Mouse (Mus musculus): ENCODE measurements around the gene Olfr575.

The Olfr575 gene

DNA sequence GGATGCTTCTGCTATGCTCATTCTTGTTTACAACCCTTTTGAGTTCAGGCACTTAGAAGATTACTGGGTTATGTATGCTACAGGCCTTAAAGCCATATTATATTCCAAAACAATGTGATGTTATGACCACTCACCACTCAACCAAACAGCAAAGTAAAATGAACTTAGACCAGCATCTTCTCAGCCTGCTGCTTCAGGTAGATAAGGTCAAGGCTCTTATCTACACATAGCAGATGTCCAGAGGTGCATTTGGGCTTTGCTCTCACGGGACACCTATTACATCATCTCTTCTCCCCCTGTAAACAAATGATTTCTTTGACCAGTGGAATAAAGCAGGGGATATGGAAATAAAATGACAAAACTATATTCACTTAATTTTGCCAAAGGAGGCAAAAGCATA, at the start of gene Olfr575:
TSS of gene Olfr575 (minus strand) at position 183 of the 400 bp plus-strand sequence.
- DNase-seq (ENCODE audit: low read depth, low spot score) = no peak

DNA sequence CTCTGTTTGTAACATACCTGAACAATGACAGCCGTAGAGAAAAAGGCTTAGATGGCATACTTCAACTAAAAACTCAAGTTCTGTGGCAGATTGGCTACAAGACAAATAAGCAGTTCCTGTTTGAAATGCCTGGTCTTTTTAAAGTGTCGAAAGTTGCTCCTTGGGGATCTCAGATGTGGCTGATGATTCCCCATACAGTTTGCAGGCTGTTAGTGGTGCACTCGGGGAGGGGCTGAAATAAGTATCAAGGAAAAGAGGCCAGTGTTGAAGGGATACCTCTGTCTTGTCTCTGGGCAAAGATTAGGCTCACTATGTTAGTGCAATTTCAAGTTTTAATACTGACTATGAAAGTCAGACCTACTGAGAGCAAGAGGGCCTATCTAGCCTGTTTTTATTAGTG, 30.6 kb upstream of the Olfr575 start, which contains the start of gene Olfr578:
TSS of gene Olfr578 (minus strand) at position 101 of the 400 bp plus-strand sequence.
- DNase-seq (ENCODE audit: low read depth, low spot score) = no peak

DNA sequence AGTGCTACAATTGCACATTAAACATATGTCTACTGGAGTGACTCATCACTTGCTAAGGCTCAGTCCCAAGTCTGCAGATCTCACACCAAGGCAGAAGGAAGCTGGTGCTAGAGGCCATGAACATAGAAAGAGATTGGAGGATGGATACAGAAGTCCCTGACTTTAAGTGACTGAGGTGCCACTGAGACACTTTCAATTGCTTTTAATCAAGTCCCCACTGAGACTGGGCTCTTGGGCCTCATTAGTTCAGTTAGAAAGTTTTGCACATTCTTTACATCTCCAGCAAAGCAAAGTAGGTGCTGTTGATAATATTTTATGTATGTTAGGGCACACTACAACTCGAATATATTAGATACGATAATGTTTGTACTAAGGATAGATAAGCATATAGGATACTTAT, 17.3 kb upstream of the Olfr575 start, which contains the start of gene Olfr577:
TSS of gene Olfr577 (minus strand) at position 101 of the 400 bp plus-strand sequence.
- DNase-seq (ENCODE audit: low read depth, low spot score) = no peak

DNA sequence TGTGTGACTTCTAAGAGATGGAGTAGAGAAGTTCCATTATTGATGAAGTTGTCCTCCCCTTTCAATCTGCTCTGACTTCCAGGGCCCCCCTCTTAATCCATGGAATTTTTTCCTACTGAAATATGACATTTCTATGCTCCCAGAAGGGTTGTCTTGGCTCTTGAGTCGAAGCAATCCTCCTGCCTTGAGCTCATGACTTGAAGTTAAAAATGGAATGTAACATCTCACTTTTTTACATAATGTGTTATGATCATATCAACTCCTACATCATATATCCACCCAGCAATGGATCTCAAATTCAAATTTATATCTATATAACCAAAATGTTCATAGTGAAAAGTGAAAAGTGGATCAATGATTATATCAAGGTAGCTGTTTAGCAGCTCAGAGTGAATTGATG, 15.8 kb upstream of the Olfr575 start:
- no peak for DNase-seq (ENCODE audit: low read depth, low spot score)

DNA sequence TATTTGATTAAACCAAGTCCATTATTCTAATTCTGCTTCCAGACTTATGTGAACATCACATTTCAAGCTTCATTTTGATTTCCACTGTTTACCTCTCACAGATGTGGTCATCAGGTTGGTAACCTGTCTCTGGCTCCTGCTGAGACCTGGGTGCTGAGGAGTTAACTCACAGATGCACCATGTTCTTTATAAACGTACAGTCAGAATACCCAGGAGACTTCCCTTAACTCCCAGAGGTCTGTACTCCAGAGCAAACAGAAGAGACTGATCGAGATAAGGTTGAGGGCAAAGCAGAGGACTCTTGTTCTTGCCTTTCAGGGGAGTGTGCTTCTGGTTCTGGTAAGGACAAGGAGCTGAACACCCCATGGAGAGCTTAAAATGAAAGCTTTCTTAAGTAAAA, 3.8 kb upstream of the Olfr575 start, which contains the start of gene Olfr576:
TSS of gene Olfr576 (plus strand) at position 301 of the 400 bp plus-strand sequence.
- no peak for DNase-seq (ENCODE audit: low read depth, low spot score)

DNA sequence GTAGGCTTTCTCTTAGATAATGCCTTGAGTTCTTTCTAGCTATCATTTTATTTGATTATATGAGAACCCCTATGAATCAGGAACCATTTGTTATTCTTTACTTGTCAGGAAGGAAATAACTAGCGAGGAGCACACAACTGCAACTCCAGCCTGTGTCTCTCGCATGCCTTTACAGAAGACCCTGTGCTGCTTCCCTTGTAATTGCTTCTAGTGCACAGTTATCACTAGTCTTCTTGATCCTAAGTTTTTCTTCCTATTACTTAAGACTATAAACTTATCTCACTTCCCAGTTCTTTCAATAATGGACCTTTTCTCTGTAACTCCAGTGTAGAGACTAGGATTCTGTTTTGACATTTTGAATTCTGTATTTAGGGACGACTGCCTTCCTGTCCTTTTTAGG, 438 bp downstream of the Olfr575 start:
- no peak for DNase-seq (ENCODE audit: low read depth, low spot score)

DNA sequence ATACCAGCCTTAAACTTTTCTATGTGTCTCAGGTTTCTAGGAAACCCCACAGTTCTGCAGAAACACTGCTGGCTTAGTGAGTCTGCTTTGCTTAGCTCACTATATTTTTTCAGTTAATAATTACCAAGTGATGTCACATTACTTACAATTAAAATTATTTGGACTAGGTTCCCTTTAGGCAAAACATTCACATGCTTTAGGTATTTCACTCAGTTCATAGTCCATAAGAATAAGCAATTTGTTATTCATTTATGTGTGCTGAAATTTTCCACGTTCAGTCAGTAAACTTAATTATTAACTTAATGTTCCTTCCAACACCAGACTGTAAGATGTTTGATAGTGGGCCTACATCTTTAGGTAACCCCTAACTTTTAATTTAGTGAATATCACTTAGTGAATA, 7.8 kb downstream of the Olfr575 start:
- DNase-seq (ENCODE audit: low read depth, low spot score) = no peak

DNA sequence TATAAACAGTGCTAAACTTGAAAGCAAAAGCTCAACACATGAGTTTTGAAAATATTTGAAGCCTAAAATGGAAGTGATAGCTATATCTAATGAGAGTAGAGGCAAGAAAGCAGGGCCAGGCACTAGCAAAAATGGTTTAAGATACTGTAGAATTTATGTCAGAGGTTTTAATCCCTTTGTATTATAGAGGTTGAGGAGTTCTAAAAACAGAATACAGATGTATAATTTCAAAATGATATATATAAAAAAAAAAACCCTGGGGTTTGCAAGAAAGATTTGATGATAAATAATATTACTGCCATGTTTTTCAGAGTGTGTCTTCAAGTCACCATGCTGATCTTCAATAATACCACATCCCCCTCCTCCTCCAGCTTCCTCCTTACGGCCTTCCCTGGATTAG, 10.4 kb downstream of the Olfr575 start, which contains the start of gene Olfr574:
TSS of gene Olfr574 (plus strand) at position 301 of the 400 bp plus-strand sequence.
- no peak for DNase-seq (ENCODE audit: low read depth, low spot score)

DNA sequence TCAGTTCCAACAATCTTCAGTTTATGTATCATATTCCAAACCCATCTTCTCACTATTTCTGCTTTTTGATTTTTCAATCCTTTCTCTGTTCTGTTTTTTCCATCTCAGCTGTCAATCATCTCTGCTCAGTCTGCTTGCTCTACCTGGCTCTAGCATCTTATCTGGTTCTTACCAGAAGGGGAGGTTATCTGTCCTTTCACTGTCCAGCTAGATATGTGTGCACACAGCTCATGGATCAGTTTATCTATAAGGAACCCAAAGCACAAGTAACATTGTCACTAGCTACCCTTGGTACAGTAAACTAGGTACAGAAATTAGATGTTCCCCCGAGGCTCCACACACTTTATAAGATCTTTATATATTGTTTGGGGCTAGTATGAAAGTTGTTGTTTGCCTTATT, 15.2 kb downstream of the Olfr575 start:
- no peak for DNase-seq (ENCODE audit: low read depth, low spot score)

DNA sequence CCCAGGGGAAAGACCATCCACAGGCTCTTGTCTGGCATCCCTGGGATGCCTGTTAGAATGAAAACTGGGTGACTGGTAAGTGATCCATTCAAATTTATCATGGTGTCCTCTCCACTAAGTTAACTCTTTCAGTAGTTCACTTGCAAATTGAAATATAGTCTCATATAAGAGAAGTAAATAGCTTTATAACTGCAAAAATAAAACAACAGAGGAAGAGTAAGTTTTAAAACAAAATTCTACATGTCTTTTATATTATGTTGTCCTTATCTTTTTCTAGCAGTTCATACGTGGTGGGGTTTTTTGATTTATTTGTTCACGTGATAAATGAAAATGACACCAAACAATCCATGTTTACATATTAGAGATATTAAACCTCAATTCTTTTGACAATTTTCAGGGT, 16.1 kb downstream of the Olfr575 start, which contains the start of gene Olfr573-ps1:
TSS of gene Olfr573-ps1 (minus strand) at position 101 of the 400 bp plus-strand sequence.
- no peak for DNase-seq (ENCODE audit: low read depth, low spot score)

DNA sequence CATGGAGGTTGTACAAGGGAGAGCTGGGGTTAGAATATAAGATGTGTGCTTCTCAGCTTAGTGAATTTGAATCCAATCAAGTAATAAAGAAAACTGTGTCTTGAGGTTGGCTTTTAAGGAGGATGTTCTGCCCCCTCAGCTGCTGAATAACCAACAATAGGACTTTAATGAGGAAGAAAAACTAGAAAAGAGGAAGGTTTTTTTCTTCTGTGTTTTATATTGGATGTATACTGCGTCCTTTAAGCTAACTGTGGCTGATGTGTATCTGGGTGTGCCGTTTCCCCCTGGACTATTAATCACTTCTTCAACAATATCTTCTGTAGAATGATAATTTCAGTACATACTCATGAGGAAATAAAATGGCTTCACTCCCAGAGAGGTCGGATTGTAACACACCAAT, 31.5 kb downstream of the Olfr575 start:
- no peak for DNase-seq (ENCODE audit: low read depth, low spot score)

DNA sequence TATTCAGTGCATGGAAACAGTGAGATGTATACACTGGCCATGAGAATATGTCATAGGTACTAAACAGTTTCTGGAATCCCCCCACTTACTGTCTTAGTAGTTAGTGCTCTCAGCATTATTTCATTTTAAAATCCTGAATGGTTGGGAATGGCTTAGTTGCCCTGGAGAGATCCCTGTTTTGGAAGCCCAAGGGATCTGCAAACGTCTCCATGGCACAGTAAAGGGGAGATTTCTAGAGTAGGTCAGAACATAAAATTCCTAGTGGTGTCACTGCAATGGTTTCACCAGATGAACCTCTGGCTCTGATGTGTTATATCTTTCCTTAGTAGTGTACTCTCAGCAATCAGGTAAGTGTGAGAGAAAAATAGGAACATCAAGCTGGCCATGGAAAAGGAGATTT, 34.5 kb downstream of the Olfr575 start, which contains the start of gene Olfr572:
TSS of gene Olfr572 (plus strand) at position 301 of the 400 bp plus-strand sequence.
- no peak for DNase-seq (ENCODE audit: low read depth, low spot score)

DNA sequence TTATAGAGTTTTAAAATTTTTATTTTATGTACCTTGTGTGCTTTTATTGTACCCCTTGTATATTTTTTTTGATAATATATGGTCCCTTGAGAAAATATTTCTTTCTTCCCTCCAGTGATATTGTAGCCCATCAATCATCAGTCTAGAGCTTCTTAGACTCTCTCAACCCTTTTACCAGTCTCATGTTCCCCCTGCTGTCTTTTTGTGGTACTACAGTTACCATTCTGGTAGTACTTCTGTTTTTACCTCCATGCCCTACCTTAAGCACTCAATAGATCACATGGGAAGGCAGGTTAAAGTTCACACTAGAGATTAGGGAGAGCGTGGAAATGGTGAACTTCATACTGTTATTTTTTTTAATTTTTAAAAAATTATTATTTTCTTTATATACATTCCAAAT, 38.9 kb downstream of the Olfr575 start:
- DNase-seq (ENCODE audit: low read depth, low spot score) = peak; percentile 16

DNA sequence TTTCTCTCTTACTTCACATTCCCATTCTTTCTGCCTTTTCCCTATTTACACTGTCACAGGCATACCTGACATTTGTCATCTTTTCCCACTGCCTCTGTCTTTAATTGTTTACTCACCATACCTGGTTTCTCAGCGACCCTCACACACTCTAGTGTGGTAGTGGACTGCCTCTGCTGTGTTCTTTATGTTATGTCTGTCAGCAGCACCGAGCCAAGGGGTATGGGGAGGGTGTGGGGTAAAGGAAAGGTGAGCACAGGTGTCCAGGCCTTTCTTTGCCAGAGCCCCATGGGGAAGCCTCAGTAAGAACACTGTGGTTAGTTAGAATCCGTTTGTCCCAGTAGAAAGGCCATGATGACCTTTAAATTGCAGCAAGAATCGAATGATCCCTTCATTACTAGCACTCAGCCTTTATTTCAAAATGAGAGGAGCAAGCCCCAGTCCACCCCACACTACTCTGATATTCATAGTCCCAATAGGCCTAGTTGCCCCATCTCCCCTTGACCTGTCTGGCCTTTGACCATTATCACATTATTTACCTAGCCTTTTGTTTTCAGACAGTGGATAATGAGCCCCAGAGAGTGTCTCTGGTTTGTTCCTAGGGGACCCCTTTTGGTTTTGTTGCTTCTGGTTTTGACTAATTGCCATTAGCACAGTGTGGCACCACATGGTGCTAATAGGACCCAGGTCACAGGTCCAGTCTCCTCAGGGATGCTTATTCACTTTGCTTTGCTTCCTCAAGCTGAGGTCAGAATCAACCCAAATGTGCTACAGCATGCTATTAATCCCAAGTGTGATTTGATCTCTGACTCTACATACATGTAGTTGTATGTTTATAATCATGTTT, 41.3 kb downstream of the Olfr575 start, which contains the start of gene Olfr571:
TSS of gene Olfr571 (minus strand) at position 505 of the 844 bp plus-strand sequence.
- DNase-seq (ENCODE audit: low read depth, low spot score) = no peak

DNA sequence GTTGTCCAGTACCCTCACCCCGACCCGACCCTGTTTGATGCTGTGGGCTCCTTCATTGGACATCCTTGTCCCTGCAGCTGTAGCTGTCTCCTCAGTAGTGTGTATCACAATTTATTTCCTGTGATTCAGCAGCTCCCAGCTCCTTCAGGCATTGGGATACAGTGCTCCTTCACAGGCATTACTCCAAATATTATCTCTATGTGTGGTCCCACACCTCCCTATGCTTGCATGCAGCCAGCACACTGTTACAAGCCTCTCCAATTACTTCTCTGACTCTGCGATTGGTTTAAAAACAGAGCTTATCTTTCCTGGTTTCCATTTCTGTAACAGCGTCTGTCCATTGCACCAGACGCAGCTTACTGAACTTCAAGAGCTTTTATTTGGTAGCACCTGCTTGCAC, 42.2 kb downstream of the Olfr575 start:
- DNase-seq (ENCODE audit: low read depth, low spot score) = no peak

DNA sequence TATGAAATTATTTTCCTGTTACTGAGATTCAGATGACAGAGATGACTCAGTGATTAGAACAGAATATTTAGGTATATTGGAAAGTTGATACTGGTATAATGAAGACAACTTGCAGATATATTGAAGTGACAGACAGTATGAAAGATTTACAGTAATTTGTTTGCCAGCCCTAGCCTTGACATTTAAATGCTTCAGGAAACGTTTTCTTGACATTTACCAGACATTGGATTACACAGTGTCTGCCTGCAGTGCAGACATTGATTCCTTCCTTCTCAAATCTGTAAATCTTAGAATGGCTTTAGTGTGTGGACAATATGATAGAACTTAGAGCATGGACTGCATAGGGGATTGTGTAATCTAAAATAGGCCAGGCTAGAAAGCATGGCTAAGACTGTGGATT, 43.3 kb downstream of the Olfr575 start:
- DNase-seq (ENCODE audit: low read depth, low spot score) = no peak
